Mouse (Mus musculus) retina, embryonic 14.5 days (tissue): ENCODE data around the gene Nfic.

Experiments used
- DNase-seq: peaks from one replicate; pipeline ENCODE4 v3.0.0-alpha.2; 2015; ENCODE audit warnings: low spot score

The Nfic gene

GRCm38 (mm10) chr10:81383802-81384604 is 71.4 kb downstream of the Nfic start, which contains the start of the genes Dohh and Gm48551:
Gene Dohh (plus strand): TSS chr10:81384428.
Gene Gm48551 (plus strand): TSS chr10:81384466.
- DNase-seq = peak; percentile 98

- no peak for DNase-seq
Measured at GRCm38 (mm10) chr10:81382039-81382438, 73.4 kb downstream of the Nfic start.

- DNase-seq = no peak
Measured at GRCm38 (mm10) chr10:81379809-81380378, 75.5 kb downstream of the Nfic start.

GRCm38 (mm10) chr10:81379183-81379553 is 76.3 kb downstream of the Nfic start:
- DNase-seq = no peak

- DNase-seq = peak; percentile 100
Measured at GRCm38 (mm10) chr10:81378553-81379182, 76.8 kb downstream of the Nfic start.

GRCm38 (mm10) chr10:81377793-81378552 is 77.5 kb downstream of the Nfic start, which contains the start of gene Fzr1:
Gene Fzr1 (minus strand): TSS chr10:81378516.
- no peak for DNase-seq

GRCm38 (mm10) chr10:81377362-81377664 is 78.1 kb downstream of the Nfic start:
- DNase-seq = no peak

GRCm38 (mm10) chr10:81376561-81377361 is 78.7 kb downstream of the Nfic start:
- DNase-seq = no peak

- no peak for DNase-seq
Measured at GRCm38 (mm10) chr10:81375322-81375721, 80.1 kb downstream of the Nfic start.

- no peak for DNase-seq
Measured at GRCm38 (mm10) chr10:81367207-81367495, 88.3 kb downstream of the Nfic start.

- DNase-seq = no peak
Measured at GRCm38 (mm10) chr10:81366477-81367206, 88.8 kb downstream of the Nfic start.

- DNase-seq = peak; percentile 66
Measured at GRCm38 (mm10) chr10:81365672-81366476, 89.6 kb downstream of the Nfic start, which contains the start of gene 4930404N11Rik. Gene 4930404N11Rik (minus strand): TSS chr10:81365816.

- no peak for DNase-seq
Measured at GRCm38 (mm10) chr10:81365073-81365472, 90.4 kb downstream of the Nfic start.

GRCm38 (mm10) chr10:81364666-81365065 is 90.8 kb downstream of the Nfic start:
- DNase-seq = no peak

GRCm38 (mm10) chr10:81363436-81364346 is 91.7 kb downstream of the Nfic start:
- no peak for DNase-seq

- no peak for DNase-seq
Measured at GRCm38 (mm10) chr10:81362336-81362949, 93.0 kb downstream of the Nfic start.

- DNase-seq = no peak
Measured at GRCm38 (mm10) chr10:81360721-81361120, 94.7 kb downstream of the Nfic start.

GRCm38 (mm10) chr10:81358841-81359240 is 96.6 kb downstream of the Nfic start:
- DNase-seq = no peak

- no peak for DNase-seq
Measured at GRCm38 (mm10) chr10:81358209-81358608, 97.2 kb downstream of the Nfic start.
